ENCODE assay signal across 15 mouse cellular contexts in the genomic region with DNA sequence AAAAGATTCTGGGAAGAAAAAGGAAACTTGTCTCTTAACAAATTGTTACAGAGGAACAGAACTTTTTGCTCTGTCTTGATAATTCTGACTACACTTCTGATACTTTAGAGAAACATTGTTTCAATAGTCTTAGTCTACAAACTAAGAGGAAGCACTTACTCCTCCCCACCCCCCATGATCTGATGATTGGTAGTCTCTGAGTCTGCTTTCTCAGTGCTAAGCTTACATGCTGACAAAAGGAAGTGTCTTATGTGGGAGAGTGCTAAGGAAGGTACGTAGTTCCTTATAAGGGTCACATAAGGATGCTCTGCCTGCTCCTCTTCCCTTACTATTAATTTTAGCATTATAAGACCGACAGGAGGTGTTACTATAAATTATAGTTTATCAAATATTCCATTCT. TPM values are rescaled to one million over a fixed set of nuclear protein-coding genes. Genes with fewer than 3 reads are reported as not detected.
DNase-seq lines count a peak whose midpoint lies in the region; ATAC-seq and TF ChIP-seq lines count a peak whose summit lies in the region.
"Had no signal": no experiment of that assay in that cellular context is flagged by ENCODE, and none has a peak within 500 bp of the region (broad histone marks: within the 10 kb centered on the region; RNA-seq: fewer than 3 reads in every experiment).

No protein-coding gene starts in this region.

- H3K4me2 ChIP-seq in midbrain, embryonic 11.5 days = no peak overlapping the region
- H3K4me2 ChIP-seq in forebrain, embryonic 12.5 days = no peak overlapping the region
- H3K4me2 ChIP-seq: forebrain, embryonic 13.5 days; hindbrain, embryonic 14.5 days had no signal

- H3K27me3 ChIP-seq in G1E (ENCODE audit: insufficient read depth, low read length) = no peaks in the 10 kb centered on the region
- H3K27me3 ChIP-seq in midbrain, embryonic 11.5 days (ENCODE audit: control insufficient read depth, insufficient read depth, low read length) = no peaks in the 10 kb centered on the region
- H3K27me3 ChIP-seq in forebrain, embryonic 12.5 days = no peaks in the 10 kb centered on the region
- H3K27me3 ChIP-seq: forebrain, embryonic 13.5 days had no signal

- peaks cover 29% of the 10 kb centered on the region for H3K36me3 ChIP-seq in G1E (replicated peaks)
- no peaks in the 10 kb centered on the region for H3K36me3 ChIP-seq in midbrain, embryonic 11.5 days (ENCODE audit: control insufficient read depth, insufficient read depth, low read length)
- H3K36me3 ChIP-seq in forebrain, embryonic 12.5 days (replicated peaks) = no peaks in the 10 kb centered on the region; the same call in 1 of the 2 replicates

- no peaks in the 10 kb centered on the region for H3K9me3 ChIP-seq in G1E (replicated peaks)
- H3K9me3 ChIP-seq in midbrain, embryonic 11.5 days (ENCODE audit: control insufficient read depth, low read length) = no peaks in the 10 kb centered on the region
- no peaks in the 10 kb centered on the region for H3K9me3 ChIP-seq in forebrain, embryonic 12.5 days
- H3K9me3 ChIP-seq: forebrain, embryonic 13.5 days had no signal

- no peak for TF ChIP-seq CTCF in G1E (IDR thresholded peaks at IDR 0.05; ENCODE audit: low read depth, low read length)

- H3K4me1 ChIP-seq in G1E (ENCODE audit: insufficient read depth, low read depth, low read length) = peaks cover 70% of the 10 kb centered on the region
- H3K4me1 ChIP-seq in midbrain, embryonic 11.5 days (ENCODE audit: control insufficient read depth, insufficient read depth, low read length) = no peaks in the 10 kb centered on the region
- H3K4me1 ChIP-seq in forebrain, embryonic 12.5 days = peaks cover 4% of the 10 kb centered on the region; the same call in 1 of the 2 replicates

- peak; percentile 72 for DNase-seq in testis, postnatal 14 days (ENCODE audit: low spot score)
- DNase-seq in testis, postnatal 10 days (ENCODE audit: low spot score) = no peak
- DNase-seq in G1E (ENCODE audit: low spot score) = no peak
- DNase-seq in naive thymus-derived CD4-positive, alpha-beta T cell, adult 2 months (ENCODE audit: low read depth) = peak; percentile 56
- no peak for DNase-seq in midbrain, embryonic 11.5 days (ENCODE audit: low spot score, missing footprints)
- no peak for DNase-seq in frontal cortex, postnatal 14 days (ENCODE audit: low spot score in 2 of 2)
- DNase-seq: cerebellum, adult 11 months; kidney, adult 11 months; kidney, postnatal 14 days; lung, adult 2 months had no signal

- ATAC-seq in G1E (ENCODE audit: extremely low read depth, insufficient number of reproducible peaks, low FRiP score, poor library complexity, severe bottlenecking) = peak; percentile 74
- peak; percentile 63 for ATAC-seq in inflammation-experienced regulatory T-cells, adult 6 months
- ATAC-seq in midbrain, embryonic 11.5 days (ENCODE audit: low FRiP score) = no peak
- no peak for ATAC-seq in forebrain, embryonic 12.5 days (ENCODE audit: low FRiP score)
- ATAC-seq: forebrain, embryonic 13.5 days had no signal

- no peak overlapping the region for H3K4me3 ChIP-seq in G1E (ENCODE audit: low read depth, low read length)
- H3K4me3 ChIP-seq in midbrain, embryonic 11.5 days (ENCODE audit: low read depth, low read length) = no peak overlapping the region
- H3K4me3 ChIP-seq in forebrain, embryonic 12.5 days (replicated peaks) = no peak overlapping the region
- H3K4me3 ChIP-seq: forebrain, embryonic 13.5 days; myocyte had no signal

- no peak overlapping the region for H3K9ac ChIP-seq in midbrain, embryonic 11.5 days (ENCODE audit: low read length)
- no peak overlapping the region for H3K9ac ChIP-seq in forebrain, embryonic 12.5 days
- H3K9ac ChIP-seq: forebrain, embryonic 13.5 days; hindbrain, embryonic 14.5 days had no signal

- 93% methylated on average over 2 of the region's 2 CpGs for WGBS in midbrain, embryonic 11.5 days
- 95% methylated on average over 2 of the region's 2 CpGs for WGBS in forebrain, embryonic 12.5 days

- H3K27ac ChIP-seq in midbrain, embryonic 11.5 days (ENCODE audit: low read depth, low read length) = no peak overlapping the region
- no peak overlapping the region for H3K27ac ChIP-seq in forebrain, embryonic 12.5 days
- H3K27ac ChIP-seq: forebrain, embryonic 13.5 days; hindbrain, embryonic 14.5 days had no signal

RNA-seq across cellular contexts. Expression of gene Btaf1, which starts 6.7 kb away (rescaled TPM):
- total RNA-seq in G1E (2014; fragmentation: Nextera tagmentation) (192 and 201 TPM in 2 replicates), G1E (2017) (148 and 161 TPM in 2 replicates)
- polyA plus RNA-seq in G1E (2012) = 4.8 and 6.4 TPM in 2 replicates
- 10 to 100 TPM in 1 of 3 experiments, 1 to 10 TPM in 2; 6.4 to 11.5 (median 9.0) TPM for polyA plus RNA-seq in inflammation-experienced regulatory T-cells, adult 6 months (2017; shearing (Covaris generic))
- 20.9 and 21.9 TPM in 2 replicates for polyA plus RNA-seq in midbrain, embryonic 11.5 days (2014; fragmentation: Nextera tagmentation; extraction: Ambion mirVana)
- 20.3 and 20.9 TPM in 2 replicates for polyA plus RNA-seq in forebrain, embryonic 12.5 days (2016; fragmentation: Nextera tagmentation; extraction: Ambion mirVana)

RNA-seq across cellular contexts. Expression of gene Fgfbp3, which starts 13.2 kb away (rescaled TPM):
- total RNA-seq in G1E (2014; fragmentation: Nextera tagmentation) (4.1 and 5.6 TPM in 2 replicates), G1E (2017) (1.3 and 1.9 TPM in 2 replicates)
- polyA plus RNA-seq in G1E (2012) = 7.7 and 12.6 TPM in 2 replicates
- polyA plus RNA-seq in inflammation-experienced regulatory T-cells, adult 6 months (2017; shearing (Covaris generic)) = under 1 TPM in 1 of 3 experiments, not detected in 2; 0.20 TPM
- 41.8 and 45.9 TPM in 2 replicates for polyA plus RNA-seq in midbrain, embryonic 11.5 days (2014; fragmentation: Nextera tagmentation; extraction: Ambion mirVana)
- polyA plus RNA-seq in forebrain, embryonic 12.5 days (2016; fragmentation: Nextera tagmentation; extraction: Ambion mirVana) = 34.2 and 40.5 TPM in 2 replicates

Comparison
In these comparisons a context has a peak if more than half of its experiments do, and no peak if none do; other contexts are left out.
1. DNase-seq: peak in testis, postnatal 14 days (single experiment) and naive thymus-derived CD4-positive, alpha-beta T cell, adult 2 months (single experiment); none in testis, postnatal 10 days (single experiment), G1E (single experiment), midbrain, embryonic 11.5 days (single experiment) and frontal cortex, postnatal 14 days (0 of 2).
2. ATAC-seq: peak in G1E (single experiment) and inflammation-experienced regulatory T-cells, adult 6 months (single experiment); none in midbrain, embryonic 11.5 days (single experiment) and forebrain, embryonic 12.5 days (single experiment).